Mouse (Mus musculus) left cerebral cortex, postnatal 14 days (tissue): ENCODE measurements at regions not wholly inside any gene's neighbourhood (a gene's known extent, or its start where the extent isn't known, plus 50 kb on each side); places are given as distances from the start of the nearest gene placed in this dataset.

Experiments
- DNase-seq, 2 experiments: peaks; one replicate each; pipeline ENCODE4 v3.0.0; 2021 to 2022; ENCODE audit warnings: low spot score in 2 of 2, mixed read lengths in 1 of 2
- intact Hi-C: fragments of 180-260 bp; cut with DNase I; formaldehyde crosslinking; loops from one replicate; pipeline ENCODE4 v1.15.1; 2025

- intact Hi-C loops, result no loop called here
- no peak for DNase-seq
Measured at GRCm38 (mm10) chr7:135870981-135871380, 154.8 kb upstream of the Mki67 start.

GRCm38 (mm10) chr7:135877091-135877874 is 161.1 kb upstream of the Mki67 start:
- peak in 1 of 2 experiments; percentile 30 for DNase-seq
- intact Hi-C loops, result no loop called here

- no peak for DNase-seq
- intact Hi-C loops, result no loop called here
Measured at GRCm38 (mm10) chr7:135878750-135879149, 162.6 kb upstream of the Mki67 start.

DNA sequence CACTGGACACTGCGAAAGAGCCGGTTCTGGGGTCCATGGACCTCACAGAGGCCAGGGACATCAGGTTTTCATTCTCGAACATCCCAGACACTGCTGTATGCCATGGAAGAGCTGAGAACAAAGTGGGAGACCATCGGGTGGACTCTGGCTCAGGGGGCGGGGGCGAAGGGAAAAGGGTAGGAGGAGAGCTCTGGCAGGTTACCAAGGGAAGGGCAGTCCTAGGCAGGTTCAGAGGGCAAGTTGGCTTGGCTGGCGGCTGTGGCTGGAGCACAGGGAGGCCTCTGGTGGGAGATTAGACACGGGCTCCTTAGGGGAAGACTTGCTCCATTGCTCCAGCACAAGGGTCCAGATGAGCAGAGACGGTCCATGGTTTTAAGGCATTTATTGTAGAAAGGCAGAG is 164.3 kb upstream of the Mki67 start:
- intact Hi-C loops, result no loop called here
- DNase-seq, result no peak

- intact Hi-C loops, result no loop called here
- no peak for DNase-seq
Measured at GRCm38 (mm10) chr7:135882306-135882705, 166.1 kb upstream of the Mki67 start.

DNA sequence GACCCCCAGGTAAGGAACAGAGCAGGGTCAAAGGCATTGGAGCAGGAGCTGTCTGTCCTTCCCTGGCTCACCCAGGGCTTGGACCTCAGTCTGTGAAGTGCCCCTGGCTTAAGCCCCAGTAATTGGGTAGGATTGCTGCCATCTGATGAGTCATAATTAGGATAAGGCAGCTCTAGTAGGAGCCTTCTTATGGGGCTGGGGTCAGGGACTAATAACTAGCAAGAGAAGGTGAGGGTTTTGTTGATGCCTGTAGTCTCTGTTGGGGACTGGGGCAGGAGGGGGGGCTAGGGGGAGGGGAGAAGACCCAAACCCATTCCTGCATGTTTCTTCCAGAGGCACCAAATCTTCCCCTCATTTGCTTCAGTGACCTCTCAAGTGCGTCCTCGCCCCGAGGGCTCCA is 172.4 kb upstream of the Mki67 start:
- no peak for DNase-seq
- intact Hi-C loops, result no loop called here

GRCm38 (mm10) chr7:135889016-135889726 is 173.0 kb upstream of the Mki67 start:
- peak; percentile 6 to 16 for DNase-seq
- intact Hi-C loops, result no loop called here

GRCm38 (mm10) chr7:135898876-135899275 is 182.7 kb upstream of the Mki67 start:
- intact Hi-C loops, result no loop called here
- DNase-seq, result no peak

- DNase-seq, result no peak
- intact Hi-C loops, result no loop called here
Measured at GRCm38 (mm10) chr7:135899765-135900164, 183.6 kb upstream of the Mki67 start.

- intact Hi-C loops, result no loop called here
- no peak for DNase-seq
Measured at GRCm38 (mm10) chr7:135900861-135901321, 184.7 kb upstream of the Mki67 start.

- no peak for DNase-seq
- intact Hi-C loops, result no loop called here
Measured at GRCm38 (mm10) chr7:135902106-135903055, 186.2 kb upstream of the Mki67 start.

DNA sequence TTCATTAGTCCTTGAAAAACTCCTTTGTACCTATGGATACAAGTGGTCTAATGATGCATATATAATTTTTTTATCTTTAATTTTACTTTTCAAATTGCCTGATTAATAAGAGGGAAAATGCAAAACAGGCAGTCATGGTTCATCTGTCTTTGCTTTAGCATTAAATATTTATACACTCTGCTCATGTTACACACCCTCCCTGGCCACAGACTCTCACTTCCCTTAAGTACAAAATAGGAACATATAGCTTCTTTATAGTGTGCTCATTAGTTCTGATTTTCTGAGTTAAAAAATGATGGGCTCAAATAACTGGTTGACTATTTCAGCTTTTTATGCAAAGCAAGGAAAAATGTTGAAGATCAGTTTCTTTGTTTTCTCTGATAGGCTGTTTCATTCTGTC is 195.2 kb upstream of the Mki67 start:
- no peak for DNase-seq
- intact Hi-C loops, result no loop called here

- intact Hi-C loops, result no loop called here
- DNase-seq, result no peak
Measured at GRCm38 (mm10) chr7:135913923-135914634, 197.9 kb upstream of the Mki67 start.

DNA sequence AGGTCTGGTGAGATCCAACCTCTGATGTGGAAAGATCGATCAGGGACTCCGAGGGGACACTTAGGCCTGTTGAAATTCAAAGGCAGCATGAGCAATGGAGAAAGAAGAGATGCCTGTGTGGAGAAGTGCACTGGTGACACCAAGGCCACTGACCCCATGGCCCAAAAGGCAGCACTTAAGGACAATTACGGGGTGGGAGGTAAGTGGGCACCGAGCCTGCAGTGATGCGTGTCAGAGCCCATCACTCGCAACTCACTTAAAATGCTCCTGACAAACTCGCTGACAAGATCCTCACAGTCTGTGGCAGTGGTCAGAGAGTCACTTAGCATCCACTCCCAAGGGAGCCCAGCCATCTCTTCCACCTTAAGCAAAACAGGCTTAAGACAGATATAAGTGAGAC is 207.7 kb upstream of the Mki67 start:
- no peak for DNase-seq
- intact Hi-C loops, result no loop called here

- no peak for DNase-seq
- intact Hi-C loops, result no loop called here
Measured at GRCm38 (mm10) chr7:135924641-135925040, 208.5 kb upstream of the Mki67 start.

DNA sequence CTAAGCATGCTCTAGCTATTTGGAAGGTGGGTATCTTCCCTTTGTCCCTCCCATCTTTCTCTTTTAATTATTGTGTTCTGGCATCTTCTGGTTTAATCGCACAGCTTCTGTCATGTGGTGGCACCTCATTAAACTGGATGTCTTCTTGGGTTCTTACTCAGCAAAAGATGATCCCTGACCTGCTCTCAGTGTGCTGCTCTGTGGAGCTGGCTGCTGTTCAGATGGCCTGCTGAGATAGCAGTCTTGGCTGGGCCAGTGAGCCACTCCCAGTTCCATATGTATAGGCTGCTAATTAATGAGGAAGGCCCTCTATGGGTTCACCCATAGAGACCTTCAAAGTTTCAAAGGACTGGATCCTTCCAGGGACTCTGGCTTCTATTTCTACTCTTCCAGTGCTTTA is 213.9 kb upstream of the Mki67 start:
- intact Hi-C loops, result no loop called here
- DNase-seq, result no peak

DNA sequence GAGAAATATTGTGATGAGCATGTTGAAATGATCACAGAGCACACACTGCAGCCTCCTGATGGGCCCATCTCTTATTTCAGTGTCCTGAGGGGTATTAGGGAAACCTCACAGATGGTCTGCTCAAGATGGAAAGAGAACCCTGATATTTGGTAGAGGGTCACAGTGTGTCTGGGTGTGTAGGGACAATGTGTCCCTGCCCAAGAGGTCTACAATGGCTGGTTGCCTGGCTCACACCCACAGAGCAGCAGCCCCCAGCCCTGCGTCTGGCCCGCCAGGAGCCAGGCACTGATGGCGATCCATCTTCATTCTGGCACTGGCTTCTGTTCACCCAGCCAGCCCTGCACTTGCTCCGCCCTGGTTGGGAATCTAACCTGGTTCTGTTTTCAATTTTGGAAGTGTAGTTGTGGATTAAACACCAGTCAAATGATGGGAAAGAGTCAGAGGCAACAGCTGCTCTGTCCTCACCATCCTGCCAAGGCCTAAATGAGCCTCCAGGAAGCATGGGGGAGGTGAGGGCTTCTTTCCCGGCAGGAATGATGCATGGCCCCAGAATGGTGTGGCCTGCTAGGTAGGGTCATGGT is 216.5 kb upstream of the Mki67 start:
- intact Hi-C loops, result no loop called here
- no peak for DNase-seq

DNA sequence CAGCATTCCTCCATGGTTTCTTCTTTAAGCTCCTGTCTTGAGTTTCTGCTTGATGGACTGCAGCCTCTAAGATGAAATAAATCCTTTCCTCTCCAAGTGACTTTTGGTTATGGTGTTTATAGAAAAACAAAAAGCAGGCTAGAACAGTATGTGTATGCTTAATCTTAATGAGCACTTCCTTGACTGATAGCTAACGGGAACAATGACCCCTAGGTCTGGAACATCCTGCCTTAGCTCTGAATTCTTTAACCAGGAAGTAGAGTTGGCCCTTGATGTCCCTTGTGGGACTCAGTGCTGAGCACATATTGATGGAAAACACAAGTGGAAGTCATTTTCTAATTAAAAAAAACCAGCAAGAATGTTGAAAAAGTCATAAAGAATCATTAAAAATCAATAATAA is 219.0 kb upstream of the Mki67 start:
- intact Hi-C loops, result no loop called here
- DNase-seq, result no peak

GRCm38 (mm10) chr7:135937465-135937864 is 221.3 kb upstream of the Mki67 start:
- intact Hi-C loops, result no loop called here

More at GRCm38 (mm10) chr7:135937465-135937864, 221.3 kb upstream of the Mki67 start:
- DNase-seq, result no peak
